Comparison of ENCODE assay signal across 26 mouse cellular contexts in the genomic region with DNA sequence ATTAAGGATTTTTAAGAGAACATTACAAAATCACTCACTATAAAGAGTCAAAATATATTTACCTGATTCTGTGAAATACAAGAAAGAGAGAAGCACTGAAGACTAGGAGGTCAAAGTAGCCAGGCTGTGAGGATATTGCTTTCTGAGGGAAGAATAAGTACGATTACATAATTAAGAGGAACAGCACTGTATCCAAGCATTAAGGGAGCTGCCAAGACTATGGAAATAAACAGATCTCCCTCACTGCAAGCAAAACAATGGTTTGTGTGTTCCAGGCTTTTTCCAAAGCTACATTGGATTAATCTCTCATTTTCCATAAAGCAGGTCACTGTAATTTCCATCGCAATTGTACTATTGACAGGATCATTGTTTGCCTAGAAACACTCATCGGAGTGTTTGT. TPM values are rescaled to one million over a fixed set of nuclear protein-coding genes. Genes with fewer than 3 reads are reported as not detected.
A peak's percentile ranks its signal among the peaks of the same experiment; 100 is the strongest.
DNase-seq lines count a peak whose midpoint lies in the region; TF ChIP-seq lines count a peak whose summit lies in the region.
"Had no signal": no experiment of that assay in that cellular context is flagged by ENCODE, and none has a peak within 500 bp of the region (broad histone marks: within the 10 kb centered on the region; RNA-seq: fewer than 3 reads in every experiment).

No protein-coding gene starts in this region.

- DNase-seq in cerebellum, adult 2 months = peak in 1 of 2 experiments; percentile 52
- DNase-seq in cerebellum, postnatal 4 days (ENCODE audit: low spot score in 2 of 2) = no peak
- DNase-seq in cerebellum, adult 9-11 months = peak; percentile 33
- no peak for DNase-seq in cerebellum, postnatal 25 days
- no peak for DNase-seq in left cerebral cortex, adult 2 months (ENCODE audit: extremely low spot score in 1 of 2, low spot score in 2 of 2)
- no peak for DNase-seq in left cerebral cortex, adult 9 months (ENCODE audit: low spot score in 2 of 2)
- DNase-seq in thymus, adult 18-20 months = no peak
- DNase-seq: adrenal gland, adult 2 months; adrenal gland, postnatal 14 days; B cell, adult 2 months; cerebellum, postnatal 10 days; forebrain, postnatal 0 days; gastrocnemius, postnatal 10 days; gastrocnemius, postnatal 36 days; heart, adult 2 months; heart, postnatal 14 days; heart, postnatal 4 days; kidney, adult 18-20 months had no signal

- no peaks in the 10 kb centered on the region for H3K27me3 ChIP-seq in cerebellum, adult 2 months (ENCODE audit: control insufficient read depth, insufficient read depth, low read length)
- H3K27me3 ChIP-seq: CH12.LX; embryonic facial prominence, embryonic 12.5 days; embryonic facial prominence, embryonic 15.5 days; heart, embryonic 13.5 days had no signal

- WGBS in cerebellum, adult 2 months = 50% methylated on average over 3 of the region's 3 CpGs

- H3K4me1 ChIP-seq in cerebellum, adult 2 months (ENCODE audit: control insufficient read depth, insufficient read depth, low read length) = peaks cover 6% of the 10 kb centered on the region; the same call in 1 of the 2 replicates
- H3K4me1 ChIP-seq: embryonic facial prominence, embryonic 12.5 days; embryonic facial prominence, embryonic 15.5 days; heart, embryonic 10.5 days; heart, embryonic 13.5 days had no signal

- intact Hi-C loops in left cerebral cortex, adult 2 months (cut with DNase I) = no loop called here

- H3K4me3 ChIP-seq in cerebellum, adult 2 months (replicated peaks; ENCODE audit: insufficient read depth, low read depth, low read length) = no peak overlapping the region
- H3K4me3 ChIP-seq in left cerebral cortex, adult 2 months = no peak overlapping the region
- H3K4me3 ChIP-seq: embryonic facial prominence, embryonic 12.5 days; embryonic facial prominence, embryonic 15.5 days; heart, adult 2 months; heart, embryonic 10.5 days; heart, embryonic 13.5 days had no signal

- no peak for TF ChIP-seq CTCF in cerebellum, adult 2 months (IDR thresholded peaks at IDR 0.05; ENCODE audit: borderline replicate concordance, insufficient read depth, low read depth, low read length)
- no peak for TF ChIP-seq CTCF in left cerebral cortex, adult 2 months (IDR thresholded peaks at IDR 0.05)

- no peak for TF ChIP-seq POLR2A in cerebellum, adult 2 months (IDR thresholded peaks at IDR 0.05; ENCODE audit: borderline replicate concordance, insufficient read depth, low read length)

- peak overlapping the region; percentile 61; the same call in 1 of the 2 replicates for H3K27ac ChIP-seq in cerebellum, adult 2 months (ENCODE audit: insufficient read depth, low read length)
- peak overlapping the region; percentile 1; the same call in 1 of the 2 replicates for H3K27ac ChIP-seq in left cerebral cortex, adult 2 months
- H3K27ac ChIP-seq: embryonic facial prominence, embryonic 12.5 days; embryonic facial prominence, embryonic 15.5 days; heart, adult 2 months; heart, embryonic 10.5 days; heart, embryonic 13.5 days; hindbrain, embryonic 14.5 days; hindbrain, postnatal 0 days had no signal

RNA-seq across cellular contexts. Expression of gene Unc80, which starts 14.6 kb away (rescaled TPM):
- 131 and 148 TPM in 2 replicates for polyA plus RNA-seq in cerebellum, adult 2 months (2012; rRNA removed)
- total RNA-seq in left cerebral cortex, adult 2 months (2021) = 100 to 1,000 TPM; 247 to 270 TPM
- total RNA-seq: granulocyte monocyte progenitor cell, adult 5-6 weeks had no signal
- polyA plus RNA-seq: heart, embryonic 10.5 days had no signal
